Mouse (Mus musculus): ENCODE results near the gene Hist1h2bc.

Hist1h2bc gene

GRCm38 (mm10) chr13:23738677-23739068 lies 54.7 kb downstream of the Hist1h2bc start, which contains the start of gene Hist1h1c:
Hist1h1c (plus strand) TSS chr13:23738808.
- H3K27me3 ChIP-seq (ENCODE audit: control insufficient read depth, insufficient read depth, low read length, poor library complexity, severe bottlenecking): no peaks in the 10 kb centered on the region
- H3K36me3 ChIP-seq (ENCODE audit: control insufficient read depth, insufficient read depth, low read length, poor library complexity, severe bottlenecking): 0 out of 2 replicates have a peak, but pooled peaks cover 2% of the 10 kb centered on the region
- DNase-seq (ENCODE audit: low read depth, low spot score): peak; percentile 95

DNA sequence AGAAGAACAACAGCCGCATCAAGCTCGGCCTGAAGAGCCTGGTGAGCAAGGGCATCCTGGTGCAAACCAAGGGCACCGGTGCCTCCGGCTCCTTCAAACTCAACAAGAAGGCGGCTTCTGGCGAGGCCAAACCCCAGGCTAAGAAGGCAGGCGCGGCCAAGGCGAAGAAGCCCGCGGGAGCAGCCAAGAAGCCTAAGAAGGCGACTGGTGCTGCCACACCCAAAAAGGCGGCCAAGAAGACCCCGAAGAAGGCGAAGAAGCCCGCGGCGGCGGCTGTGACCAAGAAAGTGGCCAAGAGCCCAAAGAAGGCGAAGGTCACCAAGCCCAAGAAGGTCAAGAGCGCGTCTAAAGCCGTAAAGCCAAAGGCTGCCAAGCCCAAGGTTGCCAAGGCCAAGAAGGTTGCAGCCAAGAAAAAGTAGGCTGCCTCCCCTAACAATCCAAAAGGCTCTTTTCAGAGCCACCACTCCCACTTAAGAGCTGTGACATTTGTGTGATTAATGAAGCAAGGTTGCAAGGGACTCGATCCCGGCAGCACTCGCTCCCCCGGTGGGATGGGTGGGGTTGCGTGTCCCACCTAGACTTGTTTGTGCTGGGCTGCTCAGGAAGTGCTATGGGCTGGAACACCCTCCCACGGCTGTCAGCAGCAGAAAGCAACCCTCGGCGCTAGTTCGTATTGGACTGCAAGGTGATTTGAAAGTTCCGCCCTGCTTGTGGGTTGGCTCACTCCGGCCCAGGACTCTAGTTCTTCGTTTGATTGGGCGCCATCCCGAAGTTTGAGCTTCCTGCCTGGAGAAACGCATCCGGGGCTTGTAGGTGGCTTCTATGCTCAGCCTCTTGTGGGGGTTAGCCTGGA lies 55.3 kb downstream of the Hist1h2bc start:
- DNase-seq (ENCODE audit: low read depth, low spot score): peak; percentile 94

DNA sequence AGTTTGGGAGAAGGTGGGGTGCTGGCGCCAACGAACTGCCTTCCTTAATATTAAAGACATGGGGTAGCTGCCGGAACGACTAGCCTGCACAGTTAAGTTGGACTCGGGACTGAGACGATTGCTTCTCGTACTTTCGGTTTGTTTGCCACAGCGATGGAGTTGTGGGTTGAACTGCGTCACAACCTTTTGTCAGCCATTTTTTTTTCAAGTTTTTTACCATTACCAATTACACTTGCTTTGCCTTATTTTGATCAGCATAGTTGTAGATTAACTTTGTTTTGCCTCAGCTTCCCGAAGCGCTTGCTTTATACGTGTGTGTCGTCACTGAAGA lies 55.9 kb downstream of the Hist1h2bc start:
- H3K36me3 ChIP-seq (ENCODE audit: control insufficient read depth, insufficient read depth, low read length, poor library complexity, severe bottlenecking): 0 out of 2 replicates have a peak, but pooled peaks cover 2% of the 10 kb centered on the region
- DNase-seq (ENCODE audit: low read depth, low spot score): peak; percentile 90
- H3K27me3 ChIP-seq (ENCODE audit: control insufficient read depth, insufficient read depth, low read length, poor library complexity, severe bottlenecking): no peaks in the 10 kb centered on the region

More for the DNA sequence above, 55.3 kb downstream of the Hist1h2bc start:
- Histone ChIP-seq H3K27me3 (ENCODE audit: control insufficient read depth, insufficient read depth, low read length, poor library complexity, severe bottlenecking) (no peaks in the 10 kb centered on the region), H3K36me3 (ENCODE audit: control insufficient read depth, insufficient read depth, low read length, poor library complexity, severe bottlenecking) (0 out of 2 replicates have a peak, but pooled peaks cover 2% of the 10 kb centered on the region)

- no peak for DNase-seq (ENCODE audit: low read depth, low spot score)
- Histone ChIP-seq H3K27me3 (ENCODE audit: control insufficient read depth, insufficient read depth, low read length, poor library complexity, severe bottlenecking) (no peaks in the 10 kb centered on the region), H3K36me3 (ENCODE audit: control insufficient read depth, insufficient read depth, low read length, poor library complexity, severe bottlenecking) (0 out of 2 replicates have a peak, but pooled peaks cover 2% of the 10 kb centered on the region)
Observed at GRCm38 (mm10) chr13:23740256-23740840, 56.3 kb downstream of the Hist1h2bc start.

GRCm38 (mm10) chr13:23740910-23741309 lies 56.9 kb downstream of the Hist1h2bc start:
- 0 out of 2 replicates have a peak, but pooled peaks cover 2% of the 10 kb centered on the region for H3K36me3 ChIP-seq (ENCODE audit: control insufficient read depth, insufficient read depth, low read length, poor library complexity, severe bottlenecking)
- no peaks in the 10 kb centered on the region for H3K27me3 ChIP-seq (ENCODE audit: control insufficient read depth, insufficient read depth, low read length, poor library complexity, severe bottlenecking)
- no peak for DNase-seq (ENCODE audit: low read depth, low spot score)

- Histone ChIP-seq H3K27me3 (ENCODE audit: control insufficient read depth, insufficient read depth, low read length, poor library complexity, severe bottlenecking) (no peaks in the 10 kb centered on the region), H3K36me3 (ENCODE audit: control insufficient read depth, insufficient read depth, low read length, poor library complexity, severe bottlenecking) (0 out of 2 replicates have a peak, but pooled peaks cover 2% of the 10 kb centered on the region)
- DNase-seq (ENCODE audit: low read depth, low spot score): no peak
Observed at GRCm38 (mm10) chr13:23742007-23742406, 58.0 kb downstream of the Hist1h2bc start.
